Mouse (Mus musculus) MN1 (cell line): ENCODE data around the gene Mrpl10.

Experiments
- DNase-seq: peaks from one replicate; pipeline ENCODE4 v3.0.0-alpha.2; 2016; ENCODE audit warnings: low spot score

Gene Mrpl10

DNA sequence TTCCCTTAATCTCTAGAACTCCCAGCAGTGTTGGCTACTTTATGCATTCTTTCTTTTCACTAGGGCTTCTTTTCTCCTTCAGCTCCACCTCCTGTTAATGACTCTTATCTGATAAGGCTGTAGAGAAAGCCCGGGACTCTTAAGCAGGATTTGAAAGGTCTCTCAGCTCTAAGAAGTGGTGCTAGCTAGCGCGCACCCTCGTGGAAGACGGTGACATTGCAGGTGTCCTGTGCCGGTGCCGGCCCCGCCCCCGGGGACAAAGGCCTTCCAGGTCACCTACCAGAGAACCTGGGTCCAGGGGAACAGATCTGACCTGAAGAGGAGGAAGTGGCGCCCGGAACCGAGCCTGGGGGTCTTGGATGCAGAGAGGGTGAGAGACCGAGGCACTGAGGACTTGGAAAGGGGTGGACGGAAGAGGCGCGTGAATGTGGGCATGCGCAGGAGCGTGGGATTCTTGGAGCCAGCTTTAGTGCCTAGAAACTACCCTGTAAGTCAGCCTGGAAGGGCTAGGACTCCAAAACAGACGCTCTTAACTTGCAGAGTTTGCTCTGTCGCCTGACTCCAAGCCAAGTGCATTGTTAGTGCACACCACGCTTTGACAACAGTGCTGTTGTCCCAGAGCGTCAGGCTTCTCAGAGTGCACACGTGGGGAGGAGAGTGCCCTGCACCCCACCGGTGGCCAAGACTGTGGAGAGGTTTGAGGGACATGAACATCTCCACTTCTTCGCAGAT, 11.5 kb upstream of the Mrpl10 start, which contains the start of gene Scrn2:
Gene Scrn2, plus strand, starts transcription at position 253 of the 732 bp plus-strand sequence.
- peak; percentile 79 for DNase-seq

- DNase-seq, result no peak
Measured at GRCm38 (mm10) chr11:97030426-97030825, 10.9 kb upstream of the Mrpl10 start.

DNA sequence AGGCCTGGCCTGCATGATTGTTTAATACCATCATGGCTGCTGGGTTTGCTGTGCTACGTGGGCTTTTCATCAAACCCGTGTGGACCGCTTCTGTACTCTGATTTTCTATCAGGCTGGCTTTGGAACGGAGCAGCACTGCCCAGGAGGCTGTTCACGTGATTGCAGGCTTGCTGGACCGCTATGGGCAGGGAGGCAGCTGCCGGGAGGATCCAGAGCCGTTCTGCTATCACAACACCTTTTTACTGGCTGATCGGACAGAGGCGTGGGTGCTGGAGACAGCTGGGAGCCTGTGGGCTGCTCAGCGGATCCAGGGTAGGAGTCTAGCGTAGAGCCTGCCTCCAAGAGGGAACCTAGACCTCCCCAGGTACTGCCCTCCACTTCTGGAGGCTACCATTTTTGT, 9.4 kb upstream of the Mrpl10 start:
- DNase-seq, result no peak

- no peak for DNase-seq
Measured at GRCm38 (mm10) chr11:97032499-97032898, 8.9 kb upstream of the Mrpl10 start.

GRCm38 (mm10) chr11:97033781-97034180, 7.6 kb upstream of the Mrpl10 start:
- DNase-seq, result no peak

DNA sequence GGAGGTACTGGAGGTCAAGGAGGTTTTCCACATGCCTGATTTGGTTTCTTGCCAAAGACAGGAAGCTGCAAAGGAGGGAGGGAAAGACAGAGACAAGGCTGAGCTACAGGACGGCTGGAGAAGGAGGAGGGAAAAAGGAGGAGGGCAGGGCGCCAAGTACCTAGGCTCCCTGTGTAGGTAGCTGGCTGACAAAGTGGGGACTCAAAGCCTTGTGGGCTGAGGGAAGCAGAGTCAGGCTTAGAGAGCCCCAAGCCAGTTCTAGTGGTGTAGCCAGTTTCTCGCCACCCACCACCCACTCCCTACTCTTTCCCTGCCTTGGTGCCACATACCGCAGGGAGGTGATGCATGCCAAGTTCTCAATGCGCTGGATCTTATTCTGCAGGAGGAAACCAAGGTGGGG, 5.2 kb upstream of the Mrpl10 start:
- no peak for DNase-seq

GRCm38 (mm10) chr11:97038881-97039280, 2.5 kb upstream of the Mrpl10 start:
- DNase-seq, result no peak

DNA sequence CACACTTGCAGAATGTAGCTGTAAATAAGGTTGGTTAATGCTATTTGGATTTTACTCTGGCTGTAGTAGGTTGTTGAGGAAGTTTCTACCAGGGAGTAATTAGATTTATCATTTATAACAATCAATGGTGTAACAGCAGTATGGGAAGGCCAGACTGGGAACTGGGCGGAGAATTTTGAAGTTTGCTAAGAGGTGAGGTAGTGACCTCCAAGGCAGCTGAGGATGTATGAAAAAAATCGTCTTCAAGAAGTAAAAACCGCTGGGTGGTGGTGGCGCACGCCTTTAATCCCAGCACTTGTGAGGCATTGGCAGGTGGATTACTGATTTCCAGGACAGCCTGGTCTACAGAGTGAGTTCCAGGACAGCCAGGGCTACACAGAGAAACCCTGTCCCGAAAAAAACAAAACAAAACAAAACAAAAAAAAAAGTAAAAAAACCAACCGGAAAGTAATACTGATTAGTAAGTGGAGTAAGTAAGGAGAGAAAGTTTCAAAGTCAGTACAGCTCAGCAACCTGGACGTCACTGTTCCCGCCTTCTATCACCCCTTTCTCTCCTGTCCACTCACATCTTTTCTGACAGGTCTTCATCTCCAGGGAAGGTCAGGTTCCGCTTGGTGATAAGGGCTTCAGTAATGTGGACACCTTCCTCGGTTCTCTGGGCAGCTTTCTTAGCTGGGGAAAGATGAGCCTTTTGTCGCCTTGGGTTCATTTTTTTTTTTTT, 899 bp upstream of the Mrpl10 start:
- no peak for DNase-seq

GRCm38 (mm10) chr11:97044902-97045301, 3.5 kb downstream of the Mrpl10 start:
- DNase-seq, result no peak

DNA sequence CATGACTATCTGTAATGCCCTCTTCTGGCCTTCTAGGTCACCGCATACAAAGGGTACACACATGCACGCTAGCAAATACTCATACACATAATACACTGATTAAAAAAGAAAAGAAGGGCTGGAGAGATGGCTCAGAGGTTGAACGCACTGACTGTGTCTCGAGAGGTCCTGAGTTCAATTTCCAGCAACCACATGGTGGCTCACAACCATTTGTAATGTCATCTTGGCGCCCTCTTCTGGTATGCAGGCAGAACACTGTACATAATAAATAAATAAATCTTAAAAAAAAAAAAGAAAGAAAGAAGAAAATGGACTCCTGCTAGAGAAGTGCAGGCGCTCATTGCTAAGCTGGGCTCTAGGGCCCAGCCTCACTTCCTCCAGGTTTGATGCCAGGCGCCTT, 4.5 kb downstream of the Mrpl10 start:
- no peak for DNase-seq

- DNase-seq, result peak; percentile 61
Measured at GRCm38 (mm10) chr11:97048090-97048650, 6.8 kb downstream of the Mrpl10 start.

- DNase-seq, result peak; percentile 53
Measured at GRCm38 (mm10) chr11:97049492-97050085, 8.2 kb downstream of the Mrpl10 start.

DNA sequence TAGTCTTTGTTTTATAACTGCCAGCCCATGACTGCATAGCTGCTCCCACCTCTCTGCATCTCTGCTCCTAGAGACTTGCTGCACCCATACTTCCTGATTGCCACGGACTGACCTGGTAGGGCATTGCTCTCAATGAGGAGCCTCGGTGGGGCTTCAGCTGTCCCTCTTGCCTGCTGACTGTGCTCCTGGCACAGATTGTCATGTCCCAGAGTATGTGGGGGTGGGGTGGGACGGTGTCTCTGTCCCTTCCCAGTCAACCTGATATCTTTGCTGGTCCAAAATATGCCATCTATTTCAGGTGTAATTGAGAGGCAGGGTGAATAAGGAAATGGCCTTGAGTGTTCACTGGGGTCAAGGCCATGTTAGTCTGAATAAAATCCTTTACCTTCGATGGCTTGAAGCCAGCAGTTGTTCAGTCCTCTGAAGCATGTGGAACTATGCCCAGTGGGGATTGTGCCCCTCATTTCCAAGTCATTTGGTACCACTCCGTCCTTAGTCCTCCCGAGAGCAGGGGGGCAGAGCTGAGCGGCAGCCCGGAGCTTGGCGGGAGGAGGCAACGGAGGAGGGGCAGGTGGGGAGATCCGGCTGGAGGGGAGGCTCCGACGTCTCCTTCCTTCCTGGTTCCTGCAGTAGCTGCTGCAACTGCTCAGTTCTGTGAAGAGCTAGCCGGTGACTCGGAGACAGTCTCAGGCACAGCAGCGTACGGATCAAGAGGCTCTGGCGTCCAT, 9.0 kb downstream of the Mrpl10 start, which contains the start of gene Osbpl7:
Gene Osbpl7, plus strand, starts transcription at position 413 of the 728 bp plus-strand sequence.
- DNase-seq, result peak; percentile 47

GRCm38 (mm10) chr11:97050944-97051586, 9.7 kb downstream of the Mrpl10 start:
- DNase-seq, result no peak

GRCm38 (mm10) chr11:97052219-97052646, 10.9 kb downstream of the Mrpl10 start:
- no peak for DNase-seq

- no peak for DNase-seq
Measured at GRCm38 (mm10) chr11:97063274-97063920, 22.0 kb downstream of the Mrpl10 start.

GRCm38 (mm10) chr11:97063921-97064295, 22.5 kb downstream of the Mrpl10 start:
- DNase-seq, result no peak

GRCm38 (mm10) chr11:97065538-97066295, 24.4 kb downstream of the Mrpl10 start:
- DNase-seq, result no peak

GRCm38 (mm10) chr11:97066656-97067360, 25.4 kb downstream of the Mrpl10 start:
- DNase-seq, result no peak
